Mouse (Mus musculus): ENCODE results near the gene Bglap2. TPM values are rescaled to one million over a fixed set of nuclear protein-coding genes. Genes with fewer than 3 reads are reported as not detected.

The Bglap2 gene
- not detected for polyA plus RNA-seq (2017; shearing (Covaris generic))

DNA sequence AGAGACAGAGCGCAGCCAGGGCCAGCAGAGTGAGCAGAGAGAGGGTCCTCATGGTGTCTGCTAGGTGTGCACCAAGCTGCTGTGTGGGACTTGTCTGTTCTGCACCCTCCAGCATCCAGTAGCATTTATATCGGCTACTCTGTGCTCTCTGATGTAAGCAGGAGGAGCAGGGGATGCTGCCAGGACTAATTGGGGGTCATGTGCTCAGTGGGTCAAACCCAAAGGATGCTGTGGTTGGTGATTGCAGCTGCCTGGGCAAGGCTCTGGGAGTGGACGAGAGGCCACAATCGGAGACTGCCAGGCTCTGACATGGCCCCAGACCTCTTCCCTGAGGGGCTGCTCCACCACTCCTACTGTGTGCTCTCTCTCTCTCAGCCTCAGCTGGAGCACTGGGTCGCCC, at the start of gene Bglap2:
Gene Bglap2 (minus strand): TSS at position 101 of the 400 bp plus-strand sequence.

DNA sequence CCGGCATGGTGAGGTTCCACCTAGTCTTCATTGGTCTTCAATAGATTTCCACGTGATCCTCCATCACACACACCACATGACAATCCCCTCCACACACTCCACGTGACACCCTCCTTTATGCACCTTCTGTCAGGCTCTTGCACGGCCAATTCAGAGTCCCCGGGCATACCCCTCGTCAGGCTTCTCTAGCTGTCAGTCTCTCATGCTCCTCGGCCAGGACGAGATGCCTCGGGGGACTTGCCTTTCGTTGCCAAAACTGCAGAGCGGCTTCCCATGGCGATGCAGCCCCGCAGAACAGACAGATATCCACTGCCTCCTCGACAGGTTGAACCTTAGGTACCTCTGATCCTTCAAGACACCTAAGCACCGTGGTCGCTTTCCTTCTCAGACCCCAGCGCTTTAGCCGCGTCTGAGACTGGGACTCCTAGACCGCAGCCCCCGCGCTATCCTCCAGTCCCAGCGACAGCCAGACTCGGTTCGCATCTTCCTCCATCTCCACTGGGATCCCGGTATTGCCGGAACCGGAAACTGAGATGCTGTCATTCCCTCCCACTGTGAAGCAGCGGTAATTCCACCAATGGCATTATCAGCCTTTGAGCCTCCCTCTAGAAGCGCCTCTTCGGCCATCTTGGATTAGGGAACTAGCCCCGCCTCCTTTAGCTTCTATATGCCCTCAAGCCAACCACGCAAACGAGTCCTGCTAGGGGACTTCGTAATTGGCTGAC, 46.3 kb upstream of the Bglap2 start, which contains the start of gene Slc25a44:
Gene Slc25a44 (minus strand): TSS at position 535 of the 725 bp plus-strand sequence.

DNA sequence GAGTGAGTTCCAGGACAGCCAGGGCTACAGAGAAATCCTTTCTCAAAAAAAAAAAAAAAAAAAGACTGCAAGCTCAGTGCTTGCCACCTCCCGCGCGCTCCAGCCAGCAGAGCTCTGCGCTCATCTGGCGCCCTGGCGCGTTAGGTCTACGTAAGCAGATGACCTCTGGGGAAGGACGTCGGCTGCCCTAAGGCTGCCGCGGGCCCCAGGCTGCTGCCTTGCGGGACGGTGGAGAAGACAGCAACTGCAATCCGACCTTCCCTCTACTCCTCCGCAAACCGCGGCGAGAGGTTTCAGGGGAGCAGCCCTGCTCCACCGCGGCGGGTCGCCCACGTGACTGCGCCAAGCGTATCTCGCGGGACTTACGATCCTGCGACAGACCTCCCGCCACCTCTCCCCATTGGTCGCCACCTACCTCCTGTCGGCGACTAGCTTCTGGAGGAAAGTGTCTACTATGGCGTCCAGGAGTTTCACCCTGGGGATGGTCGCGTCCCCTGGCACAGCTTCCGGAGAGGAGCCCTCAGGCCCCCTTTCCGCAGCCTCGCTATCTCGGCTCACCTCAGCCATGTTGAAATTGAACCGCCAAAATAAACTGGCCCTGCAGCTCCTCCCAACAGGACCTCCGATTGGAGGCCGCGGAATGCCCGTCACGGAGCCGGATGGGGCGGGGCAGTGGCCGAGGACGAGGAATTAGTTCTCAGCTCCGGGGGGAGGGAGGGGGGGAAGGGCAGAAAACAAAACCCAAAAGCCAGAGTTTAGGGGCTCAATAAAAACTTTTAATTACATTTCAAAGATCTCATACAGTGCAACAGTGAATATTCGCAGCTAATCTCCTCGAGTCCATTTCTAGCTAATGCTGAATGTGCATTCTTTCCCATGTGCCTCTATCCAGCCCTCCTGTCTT, 31.5 kb upstream of the Bglap2 start, which contains the start of gene Pmf1:
Gene Pmf1 (minus strand): TSS at position 591 of the 904 bp plus-strand sequence.

DNA sequence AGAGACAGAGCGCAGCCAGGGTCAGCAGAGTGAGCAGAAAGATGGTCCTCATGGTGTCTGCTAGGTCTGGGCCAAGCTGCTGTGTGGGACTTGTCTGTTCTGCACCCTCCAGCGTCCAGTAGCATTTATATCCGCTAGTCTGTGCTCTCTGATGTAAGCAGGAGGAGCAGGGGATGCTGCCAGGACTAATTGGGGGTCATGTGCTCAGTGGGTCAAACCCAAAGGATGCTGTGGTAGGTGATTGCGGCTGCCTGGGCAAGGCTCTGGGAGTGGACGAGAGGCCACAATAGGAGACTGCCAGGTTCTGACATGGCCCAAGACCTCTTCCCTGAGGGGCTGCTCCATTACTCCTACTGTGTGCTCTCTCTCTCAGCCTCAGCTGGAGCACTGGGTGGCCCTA, 5.9 kb upstream of the Bglap2 start, which contains the start of gene Bglap:
Gene Bglap (minus strand): TSS at position 101 of the 400 bp plus-strand sequence.

DNA sequence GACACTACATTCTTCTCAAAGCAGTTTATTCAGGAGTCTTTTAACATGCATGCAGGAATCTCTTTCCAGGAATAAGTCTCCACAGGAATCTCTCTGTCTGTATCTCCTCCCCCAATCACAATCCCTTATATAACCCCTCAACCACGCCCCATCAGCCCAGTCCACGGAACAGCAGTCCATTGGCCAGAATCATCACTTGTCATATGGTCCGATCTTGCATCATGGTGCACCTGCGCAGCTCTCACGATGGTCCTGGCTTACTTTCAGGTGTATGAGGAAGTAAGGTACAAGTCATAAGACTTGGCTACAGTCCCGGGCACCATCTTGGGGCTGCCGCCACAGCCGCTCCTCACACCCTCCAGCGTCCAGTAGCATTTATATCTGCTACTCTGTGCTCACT, 5.9 kb downstream of the Bglap2 start, which contains the start of gene Bglap3:
Gene Bglap3 (minus strand): TSS at position 101 of the 400 bp plus-strand sequence.

GRCm38 (mm10) chr3:88364337-88364736, 14.2 kb downstream of the Bglap2 start, which contains the start of gene Paqr6:
Gene Paqr6 (plus strand): TSS chr3:88364584.

GRCm38 (mm10) chr3:88336058-88337013, 42.2 kb downstream of the Bglap2 start, which contains the start of the genes Tmem79 and Smg5:
Gene Tmem79 (minus strand): TSS chr3:88336148.
Gene Smg5 (plus strand): TSS chr3:88336260.

Other genes starting within 250 kb of the Bglap2 start
- gene Mef2d, start 236.3 kb downstream of the Bglap2 start, polyA plus RNA-seq (2017; shearing (Covaris generic)), result 10 to 100 TPM; 71.6 to 97.8 TPM
- under 1 TPM; 0.12 to 0.17 TPM for gene Rhbg, start 124.0 kb downstream of the Bglap2 start, polyA plus RNA-seq (2017; shearing (Covaris generic))
- not detected for gene Gm38392, start 91.5 kb downstream of the Bglap2 start, polyA plus RNA-seq (2017; shearing (Covaris generic))
- gene Tsacc, start 81.7 kb downstream of the Bglap2 start, polyA plus RNA-seq (2017; shearing (Covaris generic)), result 1 to 10 TPM; 4.3 to 6.7 TPM
- gene Cct3, start 81.6 kb downstream of the Bglap2 start, polyA plus RNA-seq (2017; shearing (Covaris generic)), result 100 to 1,000 TPM; 267 to 334 TPM
- 100 to 1,000 TPM; 268 to 447 TPM for gene Glmp, start 53.7 kb downstream of the Bglap2 start, polyA plus RNA-seq (2017; shearing (Covaris generic))
- 1 to 10 TPM in 1 of 2 experiments, under 1 TPM in 1; 0.76 to 1.9 TPM for gene Tmem79, start 42.6 kb downstream of the Bglap2 start, polyA plus RNA-seq (2017; shearing (Covaris generic))
- 10 to 100 TPM; 43.8 to 45.7 TPM for gene Smg5, start 42.4 kb downstream of the Bglap2 start, polyA plus RNA-seq (2017; shearing (Covaris generic))
- gene Paqr6, start 14.1 kb downstream of the Bglap2 start, polyA plus RNA-seq (2017; shearing (Covaris generic)), result not detected
- not detected for gene Bglap3, start 6.0 kb downstream of the Bglap2 start, polyA plus RNA-seq (2017; shearing (Covaris generic))
- gene Bglap, start 5.8 kb upstream of the Bglap2 start, polyA plus RNA-seq (2017; shearing (Covaris generic)), result not detected
- gene Pmf1, start 31.6 kb upstream of the Bglap2 start, polyA plus RNA-seq (2017; shearing (Covaris generic)), result 10 to 100 TPM; 39.3 to 53.6 TPM
- 10 to 100 TPM; 12.4 to 16.7 TPM for gene Slc25a44, start 46.4 kb upstream of the Bglap2 start, polyA plus RNA-seq (2017; shearing (Covaris generic))
- 100 to 1,000 TPM in 1 of 2 experiments, 10 to 100 TPM in 1; 42.2 to 122 TPM for gene Sema4a, start 82.5 kb upstream of the Bglap2 start, polyA plus RNA-seq (2017; shearing (Covaris generic))
- gene Lmna, start 131.3 kb upstream of the Bglap2 start, polyA plus RNA-seq (2017; shearing (Covaris generic)), result 10 to 100 TPM in 1 of 2 experiments, 1 to 10 TPM in 1; 7.7 to 30.9 TPM
- under 1 TPM; 0.21 to 0.33 TPM for gene Mex3a, start 153.7 kb upstream of the Bglap2 start, polyA plus RNA-seq (2017; shearing (Covaris generic))
- gene Rab25, start 169.6 kb upstream of the Bglap2 start, polyA plus RNA-seq (2017; shearing (Covaris generic)), result under 1 TPM in 1 of 2 experiments, not detected in 1; 0.66 TPM
- 100 to 1,000 TPM; 165 to 189 TPM for gene Lamtor2, start 174.4 kb upstream of the Bglap2 start, polyA plus RNA-seq (2017; shearing (Covaris generic))
- gene Ubqln4, start 175.1 kb upstream of the Bglap2 start, polyA plus RNA-seq (2017; shearing (Covaris generic)), result 10 to 100 TPM; 35.4 to 39.3 TPM
- 100 to 1,000 TPM; 137 to 153 TPM for gene Ssr2, start 197.2 kb upstream of the Bglap2 start, polyA plus RNA-seq (2017; shearing (Covaris generic))
- 100 to 1,000 TPM; 132 to 145 TPM for gene Arhgef2, start 227.3 kb upstream of the Bglap2 start, polyA plus RNA-seq (2017; shearing (Covaris generic))

Measured in activated CD4-positive, CD25-positive, alpha-beta regulatory T cell (primary cell).